Mouse (Mus musculus) granulocyte monocyte progenitor cell, adult 5-6 weeks (primary cell): ENCODE results near the gene Sfmbt1. TPM values are rescaled to one million over a fixed set of nuclear protein-coding genes. Genes with fewer than 3 reads are reported as not detected.
"Not testable (repeated sequence)": the region's sequence is repeated elsewhere in the genome, so short reads cannot be mapped to it uniquely, and the experiment has no call there.

Experiments used
- ATAC-seq: replicated peaks from 2 replicates; pipeline ENCODE4 v1.8.0; 2016; ENCODE audit warnings: mild to moderate bottlenecking, moderate TSS enrichment, inconsistent platforms; ENCODE audit not compliant: poor library complexity, severe bottlenecking
- total RNA-seq, 2 experiments: library from RNA; stranded (forward) in 1 of 2; stranded (reverse) in 1 of 2; fragments of 200-712, 200-1000 nt in 1 of 2; fragments of >200 nt in 1 of 2; fragmentation: Nextera tagmentation in 1 of 2; gene quantifications; 2 replicates each; pipeline ENCODE4 v1.2.3; 2014 to 2017

Gene Sfmbt1
- total RNA-seq, 2 experiments from 2014 or later, result 8.1 to 13.0 TPM

- ATAC-seq, result peak; percentile 35
Observed at GRCm38 (mm10) chr14:30716051-30716952, 1.7 kb downstream of the Sfmbt1 start.

GRCm38 (mm10) chr14:30716953-30717285 lies 2.3 kb downstream of the Sfmbt1 start:
- peak; percentile 17 for ATAC-seq

GRCm38 (mm10) chr14:30718696-30719095 lies 4.0 kb downstream of the Sfmbt1 start:
- ATAC-seq, result not testable (repeated sequence)

GRCm38 (mm10) chr14:30719514-30719913 lies 4.9 kb downstream of the Sfmbt1 start:
- ATAC-seq, result no peak

- no peak for ATAC-seq
Observed at GRCm38 (mm10) chr14:30721850-30722249, 7.2 kb downstream of the Sfmbt1 start.

GRCm38 (mm10) chr14:30722406-30722805 lies 7.8 kb downstream of the Sfmbt1 start:
- no peak for ATAC-seq

GRCm38 (mm10) chr14:30731896-30732295 lies 17.2 kb downstream of the Sfmbt1 start:
- ATAC-seq, result no peak

- ATAC-seq, result no peak
Observed at GRCm38 (mm10) chr14:30734665-30735064, 20.0 kb downstream of the Sfmbt1 start.

- ATAC-seq, result no peak
Observed at GRCm38 (mm10) chr14:30735810-30736209, 21.2 kb downstream of the Sfmbt1 start.

GRCm38 (mm10) chr14:30736413-30736812 lies 21.8 kb downstream of the Sfmbt1 start:
- no peak for ATAC-seq

- ATAC-seq, result no peak
Observed at GRCm38 (mm10) chr14:30743891-30744290, 29.2 kb downstream of the Sfmbt1 start.

GRCm38 (mm10) chr14:30746160-30746559 lies 31.5 kb downstream of the Sfmbt1 start:
- no peak for ATAC-seq

- no peak for ATAC-seq
Observed at GRCm38 (mm10) chr14:30757239-30757638, 42.6 kb downstream of the Sfmbt1 start.

GRCm38 (mm10) chr14:30761211-30761610 lies 46.6 kb downstream of the Sfmbt1 start:
- ATAC-seq, result peak; percentile 98

GRCm38 (mm10) chr14:30762131-30762903 lies 47.7 kb downstream of the Sfmbt1 start:
- ATAC-seq, result no peak

- ATAC-seq, result peak; percentile 72
Observed at GRCm38 (mm10) chr14:30762904-30763568, 48.4 kb downstream of the Sfmbt1 start.

- peak; percentile 35; the same call in 1 of the 2 replicates for ATAC-seq
Observed at GRCm38 (mm10) chr14:30784614-30785013, 70.0 kb downstream of the Sfmbt1 start.

- no peak for ATAC-seq
Observed at GRCm38 (mm10) chr14:30789471-30789870, 74.8 kb downstream of the Sfmbt1 start.

GRCm38 (mm10) chr14:30792871-30793270 lies 78.2 kb downstream of the Sfmbt1 start:
- ATAC-seq, result no peak

GRCm38 (mm10) chr14:30801756-30802155 lies 87.1 kb downstream of the Sfmbt1 start:
- no peak for ATAC-seq

GRCm38 (mm10) chr14:30821136-30821535 lies 106.5 kb downstream of the Sfmbt1 start:
- ATAC-seq, result no peak
